8 mouse cellular contexts compared by ENCODE assay signal in the genomic region with DNA sequence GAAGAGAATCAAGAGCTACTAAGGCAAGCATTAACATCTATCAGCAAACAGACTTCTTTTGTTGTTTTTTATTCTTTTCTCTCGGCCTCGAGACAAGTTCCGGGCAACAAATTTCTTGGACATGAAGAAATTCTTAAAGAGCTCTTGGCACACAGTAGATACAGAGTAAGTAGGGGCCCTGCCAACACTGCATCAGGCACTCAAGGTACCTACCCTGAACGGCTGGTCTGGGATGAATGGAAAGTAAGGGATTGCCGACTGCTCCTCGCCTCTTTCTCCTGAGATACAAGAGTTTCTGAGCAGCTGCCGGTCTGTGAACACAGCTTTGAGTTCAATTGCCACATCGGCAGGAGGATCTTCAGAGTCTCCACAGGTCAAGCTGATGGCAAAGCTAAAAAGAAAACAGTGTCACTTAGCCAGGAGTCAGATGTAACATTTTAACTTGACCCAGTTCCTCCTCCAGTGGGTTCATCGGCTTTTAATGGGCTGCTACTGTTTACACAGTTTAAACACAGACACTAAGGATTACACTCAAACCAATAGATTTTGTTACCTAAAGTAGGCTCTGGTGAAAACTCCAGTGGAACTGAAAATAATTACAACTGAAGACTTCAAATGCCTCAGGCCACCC. TPM values are rescaled to one million over a fixed set of nuclear protein-coding genes. Genes with fewer than 3 reads are reported as not detected.
A peak's percentile ranks its signal among the peaks of the same experiment; 100 is the strongest.
DNase-seq lines count a peak whose midpoint lies in the region; ATAC-seq lines count a peak whose summit lies in the region.

No protein-coding gene starts in this region.

- H3K27ac ChIP-seq in limb, embryonic 12.5 days = no peak overlapping the region
- H3K27ac ChIP-seq in limb, embryonic 10.5 days = no peak overlapping the region
- 0 out of 2 replicates have a peak overlapping the region, but pooled peaks have one; percentile 97 for H3K27ac ChIP-seq in hindbrain, embryonic 16.5 days (ENCODE audit: low read depth, low read length)
- H3K27ac ChIP-seq in liver, embryonic 12.5 days = no peak overlapping the region
- H3K27ac ChIP-seq in neural tube, embryonic 14.5 days (ENCODE audit: low read depth, low read length) = peak overlapping the region; percentile 35; the same call in 1 of the 2 replicates

- 67% methylated on average over 9 of the region's 9 CpGs for WGBS in limb, embryonic 12.5 days
- 80% methylated on average over 9 of the region's 9 CpGs for WGBS in limb, embryonic 10.5 days
- WGBS in hindbrain, embryonic 16.5 days = 41% methylated on average over 9 of the region's 9 CpGs
- WGBS in liver, embryonic 12.5 days (ENCODE audit: insufficient replicate concordance) = 80% methylated on average over 9 of the region's 9 CpGs
- WGBS in neural tube, embryonic 14.5 days = 38% methylated on average over 9 of the region's 9 CpGs

- peaks cover 8% of the 10 kb centered on the region for H3K27me3 ChIP-seq in limb, embryonic 12.5 days
- peaks cover 16% of the 10 kb centered on the region; the same call in 1 of the 2 replicates for H3K27me3 ChIP-seq in limb, embryonic 10.5 days (ENCODE audit: low read depth, poor library complexity, severe bottlenecking)
- no peaks in the 10 kb centered on the region for H3K27me3 ChIP-seq in hindbrain, embryonic 16.5 days (replicated peaks; ENCODE audit: control insufficient read depth, insufficient read depth, low read length)
- H3K27me3 ChIP-seq in liver, embryonic 12.5 days (replicated peaks) = peaks cover 37% of the 10 kb centered on the region
- no peaks in the 10 kb centered on the region for H3K27me3 ChIP-seq in neural tube, embryonic 14.5 days (ENCODE audit: control insufficient read depth, insufficient read depth, low read length)

- H3K4me2 ChIP-seq in limb, embryonic 12.5 days = peak overlapping the region; percentile 85; the same call in 1 of the 2 replicates
- peak overlapping the region; percentile 87 for H3K4me2 ChIP-seq in hindbrain, embryonic 16.5 days (ENCODE audit: low read length)
- H3K4me2 ChIP-seq in liver, embryonic 12.5 days = 0 out of 2 replicates have a peak overlapping the region, but pooled peaks have one; percentile 98
- H3K4me2 ChIP-seq in neural tube, embryonic 14.5 days (ENCODE audit: low read depth, low read length) = peak overlapping the region; percentile 61

- DNase-seq in limb, embryonic 10.5 days (ENCODE audit: low spot score) = no peak
- DNase-seq in ovary, postnatal 36 days (ENCODE audit: low spot score) = no peak
- DNase-seq in urinary bladder, postnatal 4 days (ENCODE audit: low spot score in 2 of 2) = no peak
- DNase-seq in embryo, embryonic 10.5 days (ENCODE audit: low spot score) = no peak

- no peak overlapping the region for H3K4me3 ChIP-seq in limb, embryonic 12.5 days (replicated peaks)
- H3K4me3 ChIP-seq in limb, embryonic 10.5 days = no peak overlapping the region
- peak overlapping the region; percentile 80 for H3K4me3 ChIP-seq in hindbrain, embryonic 16.5 days (ENCODE audit: low read length)
- no peak overlapping the region for H3K4me3 ChIP-seq in liver, embryonic 12.5 days
- peak overlapping the region; percentile 91; the same call in 1 of the 2 replicates for H3K4me3 ChIP-seq in neural tube, embryonic 14.5 days (ENCODE audit: low read depth, low read length)

- H3K9me3 ChIP-seq in limb, embryonic 12.5 days = no peaks in the 10 kb centered on the region
- H3K9me3 ChIP-seq in limb, embryonic 10.5 days (replicated peaks) = no peaks in the 10 kb centered on the region
- no peaks in the 10 kb centered on the region for H3K9me3 ChIP-seq in hindbrain, embryonic 16.5 days (ENCODE audit: control insufficient read depth, low read length)
- H3K9me3 ChIP-seq in liver, embryonic 12.5 days (replicated peaks) = no peaks in the 10 kb centered on the region
- H3K9me3 ChIP-seq in neural tube, embryonic 14.5 days (ENCODE audit: control insufficient read depth, low read length) = no peaks in the 10 kb centered on the region

- H3K36me3 ChIP-seq in limb, embryonic 12.5 days = peaks cover 24% of the 10 kb centered on the region
- peaks cover 41% of the 10 kb centered on the region for H3K36me3 ChIP-seq in limb, embryonic 10.5 days
- H3K36me3 ChIP-seq in hindbrain, embryonic 16.5 days (ENCODE audit: control insufficient read depth, insufficient read depth, low read length) = peaks cover 10% of the 10 kb centered on the region; the same call in 1 of the 2 replicates
- peaks cover 28% of the 10 kb centered on the region for H3K36me3 ChIP-seq in liver, embryonic 12.5 days
- H3K36me3 ChIP-seq in neural tube, embryonic 14.5 days (ENCODE audit: control insufficient read depth, insufficient read depth, low read length) = peaks cover 11% of the 10 kb centered on the region

- H3K9ac ChIP-seq in limb, embryonic 12.5 days (replicated peaks) = no peak overlapping the region
- H3K9ac ChIP-seq in hindbrain, embryonic 16.5 days (ENCODE audit: low read depth, low read length) = no peak overlapping the region; the same call in 1 of the 2 replicates
- H3K9ac ChIP-seq in liver, embryonic 12.5 days = no peak overlapping the region
- H3K9ac ChIP-seq in neural tube, embryonic 14.5 days (replicated peaks; ENCODE audit: low read depth, low read length) = no peak overlapping the region

- no peak for ATAC-seq in limb, embryonic 12.5 days (ENCODE audit: insufficient number of reproducible peaks, insufficient read depth, low FRiP score, low TSS enrichment, low read depth)
- ATAC-seq in hindbrain, embryonic 16.5 days = no peak
- no peak for ATAC-seq in liver, embryonic 12.5 days
- ATAC-seq in neural tube, embryonic 14.5 days (ENCODE audit: low read depth) = no peak

- H3K4me1 ChIP-seq in limb, embryonic 12.5 days (replicated peaks) = peaks cover 36% of the 10 kb centered on the region
- H3K4me1 ChIP-seq in limb, embryonic 10.5 days = peaks cover 36% of the 10 kb centered on the region
- H3K4me1 ChIP-seq in hindbrain, embryonic 16.5 days (ENCODE audit: control insufficient read depth, insufficient read depth, low read depth, low read length) = peaks cover 23% of the 10 kb centered on the region
- H3K4me1 ChIP-seq in liver, embryonic 12.5 days = peaks cover 29% of the 10 kb centered on the region
- H3K4me1 ChIP-seq in neural tube, embryonic 14.5 days (ENCODE audit: control insufficient read depth, insufficient read depth, low read length) = peaks cover 17% of the 10 kb centered on the region

RNA-seq across cellular contexts. Expression of a gene that starts 1.7 kb away (rescaled TPM):
- 33.7 and 37.3 TPM in 2 replicates for polyA plus RNA-seq in limb, embryonic 12.5 days (2016; fragmentation: Nextera tagmentation; extraction: Ambion mirVana)
- 29.8 and 31.3 TPM in 2 replicates for polyA plus RNA-seq in limb, embryonic 10.5 days (2016; fragmentation: Nextera tagmentation; extraction: Ambion mirVana)
- 84.9 and 87.2 TPM in 2 replicates for polyA plus RNA-seq in hindbrain, embryonic 16.5 days (2015; fragmentation: Nextera tagmentation; extraction: Ambion mirVana)
- 18.3 and 18.6 TPM in 2 replicates for polyA plus RNA-seq in liver, embryonic 12.5 days (2016; fragmentation: Nextera tagmentation; extraction: Ambion mirVana)
- 66.1 and 70.4 TPM in 2 replicates for polyA plus RNA-seq in neural tube, embryonic 14.5 days (2014; fragmentation: Nextera tagmentation; extraction: Ambion mirVana)

Comparison
In these comparisons a context has a peak if more than half of its experiments do, and no peak if none do; other contexts are left out.
1. H3K27ac ChIP-seq: peak in hindbrain, embryonic 16.5 days (single experiment) and neural tube, embryonic 14.5 days (single experiment); none in limb, embryonic 12.5 days (single experiment), limb, embryonic 10.5 days (single experiment) and liver, embryonic 12.5 days (single experiment).
2. H3K4me3 ChIP-seq: peak in hindbrain, embryonic 16.5 days (single experiment) and neural tube, embryonic 14.5 days (single experiment); none in limb, embryonic 12.5 days (single experiment), limb, embryonic 10.5 days (single experiment) and liver, embryonic 12.5 days (single experiment).
3. Peak in every context shown above with its lines, with median percentiles within 50 percentile points of each other: H3K4me2 ChIP-seq.